Mouse (Mus musculus) adrenal gland, postnatal 14 days (tissue): Measurements from ENCODE around the gene Spag8. TPM values are rescaled to one million over a fixed set of nuclear protein-coding genes. Genes with fewer than 3 reads are reported as not detected.

Source experiments
- DNase-seq: peaks from one replicate; pipeline ENCODE4 v3.0.0; 2021; ENCODE audit warnings: mixed read lengths
- long read RNA-seq, 2 experiments: library from polyadenylated mRNA; stranded (forward); transcript quantifications; one replicate each; pipeline ENCODE4 v2.0.0; 2021
- total RNA-seq: library from RNA; stranded (reverse); gene quantifications from 2 replicates; pipeline ENCODE4 v1.2.3, GENCODE M21; 2021

Spag8 gene
- total RNA-seq = 0.93 and 1.1 TPM in 2 replicates
- long read RNA-seq, experiment 1, partial matches to known transcripts = 0 of 4 reads
- long read RNA-seq, experiment 1, other reads (novel, unspliced or antisense) = 4 of 4 reads
- long read RNA-seq, experiment 2 = 0 reads

DNA sequence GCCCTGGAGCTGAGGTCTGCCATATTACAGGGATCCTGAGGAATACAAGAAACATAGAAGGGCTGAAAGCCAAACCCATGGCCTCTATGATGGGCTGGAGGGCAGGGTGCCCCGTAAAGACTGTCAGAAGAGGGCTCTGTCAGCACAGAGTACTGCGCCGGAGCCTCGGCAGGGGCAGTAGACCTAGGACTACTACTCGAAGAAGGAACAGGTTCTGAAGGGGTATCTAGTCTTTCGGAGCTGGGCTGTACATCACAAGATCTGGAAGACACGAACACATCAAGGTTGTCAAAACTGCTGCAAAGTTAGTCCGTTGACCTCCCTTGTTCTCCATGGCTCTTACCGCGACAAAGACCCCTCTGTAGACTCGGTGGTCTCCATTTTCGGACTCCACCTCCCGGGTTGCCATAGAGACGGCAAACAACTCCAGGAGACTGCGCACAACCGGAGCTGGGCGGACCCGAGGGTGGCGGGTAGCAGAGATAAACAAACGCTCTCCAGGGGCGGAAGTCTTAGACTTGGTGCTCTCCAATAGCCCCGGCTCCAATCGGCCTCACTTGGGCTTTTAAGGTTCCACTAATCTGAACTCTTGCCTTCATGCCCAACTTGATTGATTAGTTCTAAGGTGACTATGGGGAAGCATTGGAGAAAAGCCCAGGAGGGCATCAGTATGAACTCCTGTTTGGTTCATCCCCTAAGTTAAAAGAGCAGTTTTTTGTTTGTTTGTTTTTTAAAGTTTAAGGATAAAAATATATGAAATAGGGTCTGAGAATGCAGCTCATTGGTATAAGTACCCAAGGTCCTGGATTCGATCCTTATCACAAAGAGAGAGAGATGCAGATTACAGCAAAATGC, at the start of gene Spag8:
Gene Spag8, minus strand, starts transcription at position 434 of the 855 bp plus-strand sequence.
- peak; percentile 63 for DNase-seq

DNA sequence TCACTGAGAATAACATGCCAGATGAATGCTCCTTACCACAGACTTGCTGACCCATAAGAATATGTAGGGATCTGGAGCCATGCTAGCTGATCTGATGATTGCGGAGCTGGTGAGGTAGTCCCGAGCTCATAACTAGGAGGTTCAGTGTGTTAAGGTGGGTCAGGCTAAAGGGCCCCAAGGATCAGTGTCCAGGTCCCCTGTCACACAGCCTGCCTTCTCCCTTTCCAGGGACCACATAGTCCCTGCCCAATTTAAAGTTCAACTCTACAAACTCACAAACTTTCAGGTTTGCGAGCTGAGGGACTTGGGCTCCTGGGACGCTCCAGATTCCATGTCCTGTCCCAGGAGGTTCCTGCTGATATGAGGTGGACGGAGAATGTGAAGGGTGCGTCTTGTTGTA, 47.3 kb upstream of the Spag8 start, which contains the start of gene Olfr70:
Gene Olfr70, minus strand, starts transcription at position 101 of the 400 bp plus-strand sequence.
- no peak for DNase-seq

DNA sequence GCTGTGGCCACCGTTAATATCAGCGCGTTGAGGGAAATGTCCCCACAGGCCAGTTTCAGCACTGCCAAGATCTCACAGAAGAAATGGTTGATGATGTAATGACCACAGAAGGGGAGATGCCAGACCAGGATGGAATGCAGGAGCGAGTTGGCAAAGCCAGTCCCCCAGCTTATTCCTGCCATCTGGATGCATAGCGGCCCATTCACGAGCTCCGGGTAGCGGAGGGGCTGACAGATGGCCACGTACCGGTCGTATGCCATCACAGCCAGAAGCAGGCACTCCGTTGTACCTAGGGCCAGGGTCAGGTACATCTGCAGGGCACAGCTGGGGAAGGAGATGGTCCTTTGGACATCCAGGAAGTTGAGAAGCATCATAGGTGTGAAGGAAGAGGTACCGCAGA, 43.2 kb upstream of the Spag8 start:
- DNase-seq = peak; percentile 31

DNA sequence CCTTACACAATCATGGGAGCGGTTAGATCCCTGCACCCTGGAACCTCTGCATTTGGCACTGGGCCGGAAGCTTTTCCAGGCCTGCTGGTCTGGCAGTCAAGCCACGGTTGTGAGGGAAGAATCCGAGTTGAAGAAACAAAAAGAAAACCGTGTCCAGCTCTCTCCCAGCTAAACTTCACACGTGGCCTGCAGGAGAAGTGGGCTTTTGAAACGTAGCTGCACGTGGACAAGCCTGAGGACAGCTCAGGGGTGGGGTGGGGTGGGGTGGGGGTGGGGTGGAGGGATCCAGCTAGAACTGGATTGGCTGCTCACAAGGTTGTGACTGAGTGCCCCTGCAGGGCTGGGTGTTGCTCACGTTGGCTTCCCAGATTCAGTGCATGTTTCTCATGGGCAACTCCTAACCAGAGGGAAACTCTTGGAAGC, 41.9 kb upstream of the Spag8 start:
- DNase-seq = peak; percentile 74

DNA sequence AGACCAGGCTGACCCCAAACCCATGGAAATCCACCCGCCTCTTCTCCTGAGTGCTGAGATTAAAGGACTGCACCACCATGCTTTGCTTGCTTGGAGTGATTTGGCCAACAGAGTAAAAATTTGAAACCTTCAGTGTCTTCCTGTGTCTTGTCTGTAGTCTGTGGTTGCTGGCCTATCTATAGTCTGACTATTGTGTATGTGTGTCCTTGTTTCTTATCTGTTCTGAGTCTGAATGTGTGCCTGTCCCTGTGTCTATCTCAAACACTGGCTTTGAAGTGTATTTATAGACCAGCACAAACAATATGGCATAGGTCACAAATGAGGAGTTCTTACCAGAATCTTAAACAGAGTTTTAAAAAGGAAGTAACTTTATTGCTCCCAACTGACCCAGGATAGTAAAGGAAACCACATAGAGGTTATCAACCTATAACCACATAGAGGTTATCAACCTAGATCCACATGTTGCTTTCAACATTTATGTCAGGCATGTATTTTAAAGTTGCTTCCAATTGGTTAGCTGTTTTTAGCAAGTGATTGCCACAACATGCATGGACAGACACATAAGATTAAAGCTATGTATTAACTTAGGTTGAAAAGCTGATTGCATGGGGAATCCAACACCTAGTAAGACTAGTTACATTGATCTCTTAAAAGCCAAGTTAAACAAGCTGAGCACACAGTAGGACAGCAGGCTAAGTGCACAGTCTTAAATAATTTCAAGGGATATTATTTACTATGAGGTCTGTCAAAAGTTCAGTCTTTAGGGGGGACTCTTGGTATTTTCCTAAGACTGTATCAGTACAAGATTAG, 41.2 kb upstream of the Spag8 start:
- DNase-seq = no peak

DNA sequence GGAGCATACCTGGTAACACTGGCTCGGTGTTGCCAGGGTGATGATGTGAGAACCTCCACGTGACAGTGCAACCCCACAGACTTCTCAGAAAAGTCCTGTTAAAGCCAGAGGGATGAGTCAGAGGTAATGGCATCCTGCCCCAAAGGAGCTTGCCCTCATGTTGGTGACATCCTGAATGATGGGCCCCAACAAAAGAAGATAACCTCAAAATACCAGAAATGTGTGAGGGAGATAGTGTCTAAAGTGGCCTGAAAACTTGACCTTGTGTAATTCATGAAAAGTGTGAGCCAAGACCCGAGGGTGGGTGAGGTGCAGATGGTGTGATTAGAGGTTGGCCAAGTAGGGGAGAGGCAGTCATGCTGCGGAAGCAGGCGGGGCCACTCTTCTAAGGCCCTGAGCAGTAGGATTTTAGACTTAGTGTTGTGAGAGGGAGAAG, 40.4 kb upstream of the Spag8 start:
- DNase-seq = peak; percentile 72

DNA sequence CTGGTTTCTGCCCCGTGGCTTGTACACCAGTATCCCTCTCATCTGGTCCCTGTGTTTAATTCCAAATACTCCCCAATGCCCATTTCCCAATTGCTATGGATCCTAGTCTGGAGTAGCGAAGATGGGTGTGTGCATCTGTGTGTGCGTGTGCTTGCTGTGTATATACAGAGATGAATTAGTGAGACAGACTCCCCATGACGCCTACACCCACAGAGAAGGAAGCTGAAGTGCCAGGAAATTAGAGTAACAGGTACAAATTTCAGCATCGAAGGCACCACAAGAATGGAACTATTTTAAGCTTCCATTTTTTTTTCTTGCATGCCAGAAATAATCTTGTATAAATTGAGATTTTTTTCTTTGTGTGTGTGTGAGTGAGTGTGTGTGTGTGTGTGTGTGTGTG, 37.6 kb upstream of the Spag8 start:
- no peak for DNase-seq

DNA sequence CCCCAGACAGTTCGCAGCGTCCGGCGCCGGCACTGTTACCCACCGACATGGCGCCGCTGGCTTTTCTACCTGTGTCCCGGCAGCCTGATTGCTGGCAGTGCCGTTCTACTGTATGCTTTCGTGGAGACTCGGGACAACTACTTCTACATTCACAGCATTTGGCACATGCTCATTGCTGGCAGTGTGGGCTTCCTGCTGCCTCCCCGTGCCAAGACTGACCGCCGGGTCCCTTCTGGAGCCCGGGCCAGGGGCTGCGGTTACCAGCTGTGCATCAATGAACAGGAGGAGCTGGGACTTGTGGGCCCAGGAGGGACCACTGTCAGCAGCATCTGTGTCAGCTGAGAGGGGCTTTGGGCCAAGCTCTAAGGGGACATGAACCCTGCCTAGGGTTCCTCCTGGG, 36.6 kb upstream of the Spag8 start:
- no peak for DNase-seq

DNA sequence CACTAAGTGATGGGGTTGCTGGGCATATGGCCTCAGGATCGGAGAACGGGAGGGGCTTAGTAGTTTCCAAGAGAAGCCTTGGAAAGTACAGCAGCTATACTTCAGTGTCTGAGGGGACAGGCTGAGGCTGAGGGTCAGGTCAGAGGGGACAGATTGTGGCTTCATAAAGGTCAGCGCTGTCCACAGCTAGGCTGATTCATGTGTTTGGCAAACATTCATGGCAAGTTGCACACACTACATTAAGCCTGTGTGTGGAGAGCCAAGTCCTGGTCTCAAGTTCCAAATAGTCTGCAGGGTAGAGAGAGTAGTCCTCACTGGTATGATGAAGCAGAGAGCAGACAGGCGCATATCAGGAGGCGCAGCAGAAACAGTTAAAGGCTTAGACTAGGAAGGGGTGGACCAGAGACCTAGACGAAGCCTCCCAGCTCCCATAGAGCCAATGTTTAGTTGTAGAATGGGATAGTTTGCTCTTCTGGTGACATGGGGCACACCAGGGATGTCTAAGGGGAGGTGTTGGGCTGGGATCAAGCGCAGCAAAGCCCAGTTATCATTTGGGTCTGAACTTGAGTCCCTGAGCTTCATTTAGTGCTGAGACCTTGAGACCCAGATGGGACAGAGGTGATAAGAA, 26.1 kb upstream of the Spag8 start:
- peak; percentile 73 for DNase-seq

DNA sequence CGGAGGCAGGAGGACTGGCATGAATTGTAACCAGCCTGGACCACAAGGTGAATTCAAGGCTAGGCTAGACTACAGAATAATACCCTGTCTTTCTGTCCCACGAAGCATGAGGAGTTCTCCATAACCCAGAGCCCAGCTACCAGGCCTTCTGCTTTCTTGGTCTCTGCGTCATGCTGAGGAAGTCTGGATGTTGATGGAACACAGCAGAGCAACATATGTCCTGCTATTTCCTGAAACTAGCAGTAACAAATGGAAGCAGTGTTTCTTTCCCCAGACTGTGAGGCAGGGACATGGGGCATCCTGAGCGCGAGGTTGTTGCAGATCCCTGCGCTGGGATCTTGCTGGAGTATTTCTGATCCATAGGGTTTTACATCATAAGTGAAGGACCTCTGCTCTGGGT, 25.1 kb upstream of the Spag8 start:
- DNase-seq = no peak

DNA sequence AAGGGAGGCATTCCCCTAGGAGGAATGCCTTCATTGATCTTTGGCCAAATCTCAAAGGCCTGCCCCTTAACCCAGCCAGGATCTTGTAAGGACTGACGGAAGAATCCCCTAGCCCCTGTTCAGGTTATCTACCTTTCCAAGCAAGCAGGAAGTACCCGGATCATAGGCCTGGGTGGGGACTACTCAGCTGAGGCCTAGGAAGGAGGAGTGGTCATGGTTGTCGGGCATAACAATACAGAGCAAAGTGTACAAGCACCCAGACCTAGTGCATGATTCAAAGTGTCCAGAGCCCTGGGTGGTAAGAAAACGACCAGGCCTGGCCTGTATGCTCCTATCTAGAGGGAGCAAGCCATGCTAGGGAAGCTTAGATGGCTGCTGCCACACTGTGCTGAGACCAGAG, 22.2 kb upstream of the Spag8 start:
- no peak for DNase-seq

DNA sequence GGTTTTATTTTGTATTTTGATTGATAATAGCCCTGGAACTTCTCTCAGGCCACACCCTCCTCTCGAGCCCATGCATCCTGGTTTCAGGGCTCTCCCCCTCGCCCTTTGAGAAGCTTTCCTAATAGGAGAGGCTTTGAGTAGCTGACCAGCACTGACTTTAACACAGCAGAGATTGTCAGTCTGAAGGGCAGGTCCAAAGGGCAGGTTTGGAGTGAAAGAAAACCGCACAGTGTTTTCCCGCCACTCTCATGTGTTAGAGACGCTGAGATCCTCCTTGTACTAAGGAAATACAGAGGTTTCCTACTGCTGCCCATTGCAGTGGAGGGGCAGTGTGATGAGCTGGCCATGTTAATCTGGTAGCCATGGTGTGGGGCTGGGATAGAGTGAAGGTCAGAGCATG, 21.6 kb upstream of the Spag8 start:
- DNase-seq = no peak

DNA sequence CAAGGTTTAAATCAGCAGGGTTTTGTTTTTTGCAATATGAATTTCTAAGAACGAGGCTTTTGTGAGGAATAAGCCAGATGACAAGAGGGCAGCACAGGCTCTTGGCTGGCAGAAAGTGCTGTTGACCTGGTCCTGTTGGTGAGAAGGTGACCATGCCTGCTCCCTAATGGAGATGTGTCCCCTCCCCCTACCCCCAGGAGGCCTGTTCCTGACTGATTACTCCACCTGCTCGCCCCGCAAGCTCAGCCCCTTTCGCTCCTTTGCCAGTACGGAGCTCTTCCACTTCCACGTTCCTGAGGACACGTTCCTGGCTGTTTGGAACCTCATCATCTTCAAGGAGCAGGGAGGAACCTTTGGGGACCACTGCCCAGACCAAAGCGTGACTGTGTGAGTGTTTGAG, 20.3 kb upstream of the Spag8 start:
- peak; percentile 56 for DNase-seq

DNA sequence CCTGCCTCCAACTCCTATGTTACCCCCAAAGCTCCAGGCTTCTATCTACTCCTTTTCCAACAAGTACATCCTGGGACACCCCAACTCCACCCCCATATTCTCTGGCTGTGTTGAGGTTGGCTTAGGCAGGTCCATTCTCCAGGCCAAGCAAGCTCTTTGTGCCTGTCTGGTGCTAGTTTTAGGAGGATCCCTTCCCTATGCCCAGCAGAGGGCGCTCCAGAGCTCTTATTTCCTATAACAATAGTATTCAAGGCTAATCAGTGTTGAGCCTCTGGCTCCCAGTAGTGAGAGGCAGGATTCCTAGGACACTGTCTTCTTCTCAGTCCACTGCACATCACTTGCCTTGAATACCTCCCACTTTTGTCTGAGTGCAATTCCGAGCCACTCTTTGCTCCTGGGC, 18.7 kb upstream of the Spag8 start:
- peak; percentile 94 for DNase-seq

DNA sequence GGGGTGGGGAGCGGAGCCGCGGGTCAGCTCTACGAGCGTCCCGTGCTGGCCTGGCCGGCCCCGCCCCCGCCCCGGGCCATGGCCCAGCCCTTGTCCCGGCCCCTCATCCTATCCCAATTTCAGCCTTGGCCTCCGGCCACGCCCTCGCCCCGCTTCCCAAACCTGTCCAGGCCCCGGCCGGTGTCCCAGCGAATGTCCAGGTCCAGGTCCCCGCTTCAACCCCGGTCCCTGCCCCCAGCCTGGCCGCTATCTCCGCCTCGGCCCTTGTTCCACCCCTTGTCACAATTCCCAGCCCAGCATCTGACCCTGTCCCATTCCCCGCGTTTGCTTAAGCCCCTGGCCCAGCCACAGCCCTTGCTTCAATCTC, 16.0 kb upstream of the Spag8 start:
- DNase-seq = peak; percentile 86

DNA sequence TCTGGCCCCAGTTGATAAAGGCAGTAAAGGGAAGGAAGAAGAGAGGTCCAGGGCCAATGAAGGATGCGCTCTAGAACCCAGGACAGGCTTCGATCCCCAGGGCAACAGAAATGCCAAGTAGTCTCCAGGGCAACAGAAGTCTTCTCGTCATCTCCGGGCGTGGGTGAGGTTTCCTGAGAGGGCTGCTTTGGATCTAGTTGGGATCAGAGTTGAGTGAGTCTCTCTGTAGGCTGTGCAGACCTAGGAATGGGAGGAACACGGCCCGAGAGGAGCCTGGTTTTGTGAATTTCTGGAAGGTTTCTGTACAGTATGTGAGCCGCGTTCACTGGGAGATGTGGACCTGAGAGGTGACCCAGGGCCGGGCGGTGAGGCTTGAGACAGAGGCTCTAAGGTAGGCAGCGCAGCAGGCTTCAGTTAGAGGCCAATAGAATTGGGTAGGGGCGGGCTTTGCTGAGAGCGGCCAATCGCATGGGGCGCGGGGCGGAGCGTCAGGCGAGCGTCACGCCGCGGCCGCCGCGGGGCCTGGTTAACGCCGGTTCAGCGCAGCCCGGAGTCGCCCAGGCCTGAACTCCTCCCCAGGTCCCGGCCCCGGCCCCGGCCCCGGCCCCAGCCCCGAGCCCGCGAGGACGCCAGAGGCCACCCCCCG, 15.5 kb upstream of the Spag8 start, which contains the start of the genes Tmem8b and Fam221b:
Gene Tmem8b, plus strand, starts transcription at position 190 of the 646 bp plus-strand sequence.
Gene Fam221b, minus strand, starts transcription at position 364 of the 646 bp plus-strand sequence.
- peak; percentile 94 for DNase-seq

DNA sequence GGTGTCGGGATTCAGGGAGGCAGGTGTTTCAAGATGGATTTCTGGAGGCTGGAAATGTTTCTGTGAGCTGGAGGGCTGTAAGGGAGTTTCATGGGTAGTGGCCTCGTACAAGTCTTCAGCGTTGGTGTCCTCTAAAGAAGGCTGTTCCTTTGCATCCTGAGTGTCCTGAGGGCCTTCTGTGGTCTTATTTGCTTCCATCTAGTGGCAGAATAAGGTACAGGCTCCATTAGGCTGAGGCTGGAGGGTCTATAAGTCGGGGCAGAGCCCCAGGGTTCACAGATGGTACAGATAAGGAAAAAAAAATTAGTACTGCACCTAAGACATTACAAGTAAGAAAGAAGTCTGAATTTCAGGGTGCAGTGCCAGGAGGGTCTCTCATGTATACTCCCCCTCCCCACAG, 13.0 kb upstream of the Spag8 start:
- DNase-seq = no peak

DNA sequence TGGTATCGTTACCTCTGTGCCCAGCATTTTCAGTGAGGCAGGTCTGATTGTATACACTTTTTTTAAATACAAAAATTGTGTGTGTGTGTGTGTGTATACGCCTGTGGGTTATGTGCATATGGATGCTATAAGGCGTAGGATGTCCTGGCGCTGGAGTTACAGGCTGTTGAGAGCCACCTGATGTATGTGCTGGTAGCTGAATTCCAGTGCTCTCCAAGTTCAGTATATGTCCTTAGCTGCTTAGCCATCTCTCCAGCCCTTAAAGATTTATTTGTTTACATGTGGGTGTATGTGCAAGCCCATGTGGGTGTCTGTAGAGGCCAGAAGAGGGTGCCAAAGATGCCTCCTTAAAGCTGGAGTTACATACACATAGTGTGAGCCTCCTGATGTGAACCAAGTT, 3.8 kb upstream of the Spag8 start:
- no peak for DNase-seq

DNA sequence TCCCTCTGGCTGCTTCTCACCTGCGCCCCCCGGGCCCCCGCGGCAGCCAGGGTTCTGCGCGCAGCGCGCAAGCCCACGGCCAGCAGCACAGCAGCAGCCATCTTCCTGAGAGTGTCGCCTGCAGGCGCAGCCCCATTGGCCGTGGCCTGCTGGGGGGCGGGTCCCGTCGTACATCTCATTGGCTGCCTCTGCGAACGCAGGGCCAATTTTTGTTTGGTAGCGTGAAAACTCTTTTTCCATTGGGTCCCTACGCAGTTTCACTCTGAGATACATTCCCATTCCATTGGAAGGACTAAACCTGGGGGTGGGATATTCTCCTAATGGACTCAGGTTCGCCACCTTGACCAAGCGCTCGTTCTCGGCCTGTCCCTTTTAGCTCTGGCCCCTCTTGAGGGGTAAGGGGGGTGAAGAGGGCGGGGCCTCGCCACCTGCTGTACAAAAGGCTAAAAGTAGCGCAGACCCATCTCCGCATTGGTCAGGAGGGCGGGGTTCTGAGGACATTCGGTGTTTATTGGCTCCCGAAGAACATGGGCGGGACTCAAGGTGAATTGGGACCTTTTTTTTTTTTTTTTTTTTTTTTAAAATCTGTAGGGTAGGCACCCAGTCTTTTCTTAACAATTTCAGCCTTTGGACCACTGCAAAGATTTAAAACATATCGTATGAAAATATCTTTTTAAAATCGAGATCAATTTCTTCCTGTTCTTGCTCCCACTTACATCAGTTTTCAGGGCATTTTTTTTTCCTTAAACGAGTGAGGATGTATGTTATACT, 3.1 kb upstream of the Spag8 start, which contains the start of gene Hint2:
Gene Hint2, minus strand, starts transcription at position 128 of the 771 bp plus-strand sequence.
- peak; percentile 96 for DNase-seq

DNA sequence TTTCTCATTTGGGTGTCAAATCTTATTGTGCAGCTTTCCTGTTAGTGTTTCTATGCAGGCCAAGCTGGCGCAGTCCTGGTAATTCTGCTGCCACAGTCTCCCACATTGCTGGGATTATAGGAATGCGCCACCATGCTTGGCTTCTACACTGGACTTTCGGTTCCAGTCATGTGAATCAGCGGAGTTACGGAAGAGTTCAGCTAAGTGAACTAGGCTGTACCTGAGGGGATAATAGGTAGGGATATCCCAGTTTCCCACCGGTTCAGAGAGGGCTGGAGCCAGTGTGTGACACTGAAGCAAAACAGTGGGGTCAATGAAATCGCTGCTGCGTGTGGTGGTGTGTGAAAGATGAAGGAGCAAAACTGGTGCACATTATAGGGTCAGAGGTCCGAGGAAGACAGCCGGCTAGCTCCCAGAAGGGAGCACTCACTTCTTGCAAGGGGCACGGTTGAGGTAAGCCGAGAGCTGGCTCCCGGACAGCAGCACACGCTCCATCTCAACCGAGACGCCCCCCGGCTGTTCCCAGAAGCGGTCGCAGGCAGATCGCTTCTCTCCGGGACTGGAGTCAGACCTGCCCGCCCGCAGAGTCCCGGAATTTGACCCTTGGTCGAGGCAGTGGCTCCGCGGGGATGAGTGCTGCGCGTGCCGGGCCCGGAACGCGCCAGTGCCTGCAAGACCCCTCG, 2.4 kb upstream of the Spag8 start:
- no peak for DNase-seq
